Mouse (Mus musculus) liver, embryonic 16.5 days (tissue): ENCODE results near the gene Lrch1. TPM values are rescaled to one million over a fixed set of nuclear protein-coding genes. Genes with fewer than 3 reads are reported as not detected.
A peak's percentile ranks its signal among the peaks of the same experiment; 100 is the strongest.

ENCODE experiments used
- ATAC-seq: fragments of 200-750 bp; cut with Nextera tagmentation; 2 replicates; pipeline ENCODE4 v1.8.0; 2017; ENCODE audit warnings: low read depth, mild to moderate bottlenecking, moderate number of reproducible peaks, moderate library complexity
- H3K27ac ChIP-seq: fragments of 300-500 bp; sonication (generic); 2 replicates; pipeline ENCODE4 v1.5.1; 2014; ENCODE audit warnings: mild to moderate bottlenecking, low read length
- H3K27me3 ChIP-seq: fragments of 300-500 bp; sonication (generic); 2 replicates; pipeline ENCODE4 v1.6.1; 2014; ENCODE audit warnings: low read depth, low read length, mixed read lengths; ENCODE audit not compliant: control insufficient read depth, insufficient read depth
- H3K36me3 ChIP-seq: fragments of 300-500 bp; sonication (generic); 2 replicates; pipeline ENCODE4 v1.6.1; 2014; ENCODE audit warnings: mild to moderate bottlenecking; ENCODE audit not compliant: control insufficient read depth, insufficient read depth
- H3K4me1 ChIP-seq: fragments of 300-500 bp; sonication (generic); 2 replicates; pipeline ENCODE4 v1.6.1; 2014; ENCODE audit warnings: low read depth, low read length, mixed read lengths; ENCODE audit not compliant: control insufficient read depth
- H3K4me2 ChIP-seq: fragments of 300-500 bp; sonication (generic); 2 replicates; pipeline ENCODE4 v1.6.1; 2014; ENCODE audit warnings: low read depth, low read length, mixed read lengths
- H3K4me3 ChIP-seq: fragments of 300-500 bp; sonication (generic); 2 replicates; pipeline ENCODE4 v1.5.1; 2014; ENCODE audit warnings: low read depth, mild to moderate bottlenecking, low read length
- H3K9ac ChIP-seq: fragments of 300-500 bp; sonication (generic); 2 replicates; pipeline ENCODE4 v1.6.1; 2014; ENCODE audit warnings: low read depth, low read length
- H3K9me3 ChIP-seq: fragments of 300-500 bp; sonication (generic); replicated peaks from 2 replicates; pipeline ENCODE4 v1.6.1; 2016; ENCODE audit warnings: low read length; ENCODE audit not compliant: control insufficient read depth
- WGBS: fragments of 180-500 bp; shearing (Covaris S2); extraction: QIAGEN DNeasy Blood & Tissue Kit; methylation state at CpG from one replicate; pipeline ENCODE4 v1.1.7; 2014; ENCODE audit not compliant: insufficient replicate concordance; 5-methylcytosine and 5-hydroxymethylcytosine counted together
- polyA plus RNA-seq: library from polyadenylated mRNA; unstranded; fragments of >200 nt; fragmentation: Nextera tagmentation; extraction: Ambion mirVana; gene quantifications from 2 replicates; pipeline ENCODE4 v1.2.1, GENCODE M21; 2015

The Lrch1 gene
- polyA plus RNA-seq, 1 experiment from 2014 or later: 4.5 TPM

DNA sequence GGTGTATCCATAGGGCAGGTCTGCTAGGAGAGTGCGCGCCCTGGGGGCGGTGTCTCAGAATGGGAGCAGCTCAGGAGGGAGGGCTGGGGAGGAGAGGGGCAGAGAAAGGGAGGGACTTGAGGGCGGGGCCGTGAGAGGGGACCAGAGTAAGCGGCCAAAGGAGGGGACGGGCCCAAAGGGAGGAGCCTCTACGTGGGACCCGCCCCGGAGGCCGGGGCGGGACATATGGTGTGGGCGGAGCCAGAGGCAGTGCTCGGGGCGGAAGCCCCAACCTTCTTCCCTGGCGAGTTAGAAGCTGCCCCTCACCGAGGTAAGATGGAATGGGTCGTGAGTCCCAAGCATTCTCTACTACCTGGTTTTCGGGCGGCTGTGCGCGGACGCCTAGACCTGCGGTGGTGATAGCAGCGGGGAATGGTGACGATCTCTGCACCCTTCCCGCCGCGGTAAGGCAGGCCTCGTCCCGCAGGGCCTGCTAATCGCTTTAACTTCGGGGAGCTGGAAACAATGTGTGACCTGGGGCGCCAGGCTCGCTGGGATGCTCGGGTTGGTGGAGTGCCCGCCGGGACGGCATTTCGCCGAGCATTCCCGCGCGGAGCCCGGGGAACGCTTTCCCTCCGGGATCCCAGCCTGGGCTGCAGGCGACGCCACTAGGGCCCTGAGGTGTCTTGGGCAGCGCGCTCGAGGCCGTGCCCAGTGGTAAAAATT lies 215.4 kb downstream of the Lrch1 start, which contains the start of gene Esd:
Gene Esd, plus strand, starts transcription at position 219 of the 705 bp plus-strand sequence.
- H3K27me3 ChIP-seq: no peaks in the 10 kb centered on the region
- H3K4me3 ChIP-seq: peak within 1 kb of the TSS; percentile 86
- peak within 1 kb of the TSS; percentile 82 for H3K9ac ChIP-seq
- H3K36me3 ChIP-seq: peaks cover 6% of the 10 kb centered on the region
- H3K4me2 ChIP-seq: peak within 1 kb of the TSS; percentile 81
- H3K9me3 ChIP-seq: no peaks in the 10 kb centered on the region
- peak; percentile 99 for ATAC-seq
- H3K4me1 ChIP-seq: peaks cover 16% of the 10 kb centered on the region
- peak within 1 kb of the TSS; percentile 86 for H3K27ac ChIP-seq
- WGBS: under 1% methylated on average over 53 of the region's 53 CpGs

- H3K9me3 ChIP-seq: no peaks in the 10 kb centered on the region
- peak overlapping the region; percentile 53 for H3K9ac ChIP-seq
- no peak for ATAC-seq
- no peaks in the 10 kb centered on the region for H3K27me3 ChIP-seq
- WGBS: 25% methylated on average over 9 of the region's 9 CpGs
- peaks cover 16% of the 10 kb centered on the region for H3K4me1 ChIP-seq
- H3K27ac ChIP-seq: peak overlapping the region; percentile 86
- H3K36me3 ChIP-seq: peaks cover 3% of the 10 kb centered on the region
- peak overlapping the region; percentile 86 for H3K4me3 ChIP-seq
- H3K4me2 ChIP-seq: peak overlapping the region; percentile 81
Measured at GRCm38 (mm10) chr14:74731221-74732078, 216.2 kb downstream of the Lrch1 start.

DNA sequence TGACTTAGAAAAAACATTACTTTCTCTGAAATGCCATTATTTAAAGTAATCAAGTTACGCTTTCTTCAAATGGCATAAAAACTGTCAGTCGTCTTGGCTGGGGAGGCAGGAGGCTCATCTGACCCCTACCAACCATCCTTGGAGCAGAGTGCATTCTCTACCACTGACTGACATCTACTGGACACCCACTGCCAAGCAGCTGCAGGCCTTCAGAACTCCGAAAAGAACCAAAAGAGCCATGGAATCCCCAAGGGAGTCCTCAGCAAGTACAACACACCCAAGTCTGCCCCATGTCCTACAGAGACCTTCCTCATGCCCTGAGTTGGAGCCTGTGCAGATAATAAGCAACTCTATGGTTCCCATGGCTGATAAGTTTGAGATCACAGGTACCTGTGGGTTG lies 224.1 kb downstream of the Lrch1 start:
- WGBS: 50% methylated on average over 3 of the region's 3 CpGs

GRCm38 (mm10) chr14:74709054-74709453 lies 238.6 kb downstream of the Lrch1 start:
- Histone ChIP-seq H3K27me3 (no peaks in the 10 kb centered on the region), H3K4me2 (no peak overlapping the region), H3K36me3 (no peaks in the 10 kb centered on the region), H3K27ac (no peak overlapping the region), H3K9me3 (no peaks in the 10 kb centered on the region), H3K4me1 (no peaks in the 10 kb centered on the region), H3K4me3 (no peak overlapping the region), H3K9ac (no peak overlapping the region)
- no peak for ATAC-seq
- WGBS: 11% methylated on average over 3 of the region's 3 CpGs

More for the DNA sequence above, 224.1 kb downstream of the Lrch1 start:
- Histone ChIP-seq H3K4me2 (no peak overlapping the region), H3K4me3 (no peak overlapping the region), H3K27ac (no peak overlapping the region), H3K9me3 (no peaks in the 10 kb centered on the region), H3K27me3 (no peaks in the 10 kb centered on the region), H3K9ac (no peak overlapping the region), H3K4me1 (no peaks in the 10 kb centered on the region), H3K36me3 (no peaks in the 10 kb centered on the region)
- ATAC-seq: no peak

Other genes starting within 250 kb of the Lrch1 start
- 184 and 191 TPM in 2 replicates for gene Esd, start 215.6 kb downstream of the Lrch1 start, polyA plus RNA-seq
- gene Rubcnl, start 68.2 kb upstream of the Lrch1 start, polyA plus RNA-seq: 0.23 and 0.33 TPM in 2 replicates
- gene Lrrc63, start 183.0 kb upstream of the Lrch1 start, polyA plus RNA-seq: 0.05 TPM in 1 of 2 replicates, not detected in the other
- 43.0 and 43.1 TPM in 2 replicates for gene Lcp1, start 183.2 kb upstream of the Lrch1 start, polyA plus RNA-seq